Mouse (Mus musculus) adrenal gland, adult 8-10 months (tissue): ENCODE measurements around the gene Fads2. TPM values are rescaled to one million over a fixed set of nuclear protein-coding genes. Genes with fewer than 3 reads are reported as not detected.
A peak's percentile ranks its signal among the peaks of the same experiment; 100 is the strongest.

Experiments
- DNase-seq: peaks from one replicate; pipeline ENCODE4 v3.0.0; 2022
- total RNA-seq, 4 experiments: library from RNA; stranded (reverse); gene quantifications; 2 replicates each; pipeline ENCODE4 v1.2.4; 2022

Gene Fads2
- total RNA-seq, 4 experiments from 2014 or later = 1,620 to 2,476 (median 1,986) TPM

- peak; percentile 71 for DNase-seq
Observed at GRCm38 (mm10) chr19:10041388-10042148, 60.0 kb downstream of the Fads2 start, which contains the start of gene Fads3. Gene Fads3, plus strand, starts transcription at chr19:10041569.

- DNase-seq = no peak
Observed at GRCm38 (mm10) chr19:10040866-10041387, 60.6 kb downstream of the Fads2 start.

GRCm38 (mm10) chr19:10039615-10040014 lies 61.9 kb downstream of the Fads2 start:
- no peak for DNase-seq

GRCm38 (mm10) chr19:10038910-10039309 lies 62.6 kb downstream of the Fads2 start:
- no peak for DNase-seq

GRCm38 (mm10) chr19:10038364-10038763 lies 63.2 kb downstream of the Fads2 start:
- DNase-seq = no peak

GRCm38 (mm10) chr19:10037534-10037933 lies 64.0 kb downstream of the Fads2 start:
- no peak for DNase-seq

GRCm38 (mm10) chr19:10034785-10035447 lies 66.6 kb downstream of the Fads2 start:
- DNase-seq = peak; percentile 68

GRCm38 (mm10) chr19:10034356-10034755 lies 67.2 kb downstream of the Fads2 start:
- DNase-seq = no peak

- no peak for DNase-seq
Observed at GRCm38 (mm10) chr19:10033211-10033973, 68.2 kb downstream of the Fads2 start.

- DNase-seq = no peak
Observed at GRCm38 (mm10) chr19:10029746-10030145, 71.8 kb downstream of the Fads2 start.

GRCm38 (mm10) chr19:10025169-10025875 lies 76.2 kb downstream of the Fads2 start:
- peak; percentile 87 for DNase-seq

- DNase-seq = no peak
Observed at GRCm38 (mm10) chr19:10023304-10023758, 78.2 kb downstream of the Fads2 start.

GRCm38 (mm10) chr19:10022414-10023303 lies 78.9 kb downstream of the Fads2 start:
- no peak for DNase-seq

GRCm38 (mm10) chr19:10021981-10022380 lies 79.6 kb downstream of the Fads2 start:
- no peak for DNase-seq

- no peak for DNase-seq
Observed at GRCm38 (mm10) chr19:10019214-10019760, 82.3 kb downstream of the Fads2 start.

GRCm38 (mm10) chr19:10018527-10018818 lies 83.1 kb downstream of the Fads2 start:
- DNase-seq = no peak

GRCm38 (mm10) chr19:10017637-10018526 lies 83.7 kb downstream of the Fads2 start:
- peak; percentile 90 for DNase-seq

- DNase-seq = no peak
Observed at GRCm38 (mm10) chr19:10016151-10016550, 85.4 kb downstream of the Fads2 start.

GRCm38 (mm10) chr19:10015442-10015841 lies 86.1 kb downstream of the Fads2 start:
- no peak for DNase-seq

- no peak for DNase-seq
Observed at GRCm38 (mm10) chr19:10014824-10015223, 86.7 kb downstream of the Fads2 start.
